Mouse (Mus musculus): ENCODE results near the gene Cdk5rap3. TPM values are rescaled to one million over a fixed set of nuclear protein-coding genes. Genes with fewer than 3 reads are reported as not detected.

Cdk5rap3 gene
- polyA plus RNA-seq, 1 experiment = 41.6 TPM

DNA sequence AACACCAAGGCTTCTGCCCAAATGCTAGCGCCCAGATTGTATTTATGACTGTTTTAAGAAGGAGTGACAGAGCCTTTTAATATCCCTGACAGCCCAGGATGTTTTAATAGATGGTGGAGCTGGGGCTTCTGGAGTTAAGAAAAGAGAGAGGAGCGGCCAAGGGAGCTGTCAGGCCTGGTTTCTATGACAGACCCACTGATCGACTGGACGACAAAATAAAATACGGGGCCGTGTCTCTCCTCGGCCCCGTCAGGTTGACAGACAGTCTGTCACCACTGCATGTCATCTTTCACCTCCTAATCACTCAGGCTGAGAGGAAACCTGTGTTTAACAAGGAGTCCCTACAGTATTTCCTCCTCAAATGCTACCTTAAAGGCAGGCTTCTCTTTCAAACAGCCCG is 15.0 kb downstream of the Cdk5rap3 start:
- peaks cover 69% of the 10 kb centered on the region for H3K27me3 ChIP-seq (replicated peaks)
- no peak for TF ChIP-seq FLI1 (IDR thresholded peaks at IDR 0.05; ENCODE audit: low read length)
- no peak for TF ChIP-seq GATA1 (IDR thresholded peaks at IDR 0.05; ENCODE audit: borderline replicate concordance, low read length)
- peaks cover 4% of the 10 kb centered on the region; the same call in 1 of the 2 replicates for H3K4me1 ChIP-seq
- H3K4me3 ChIP-seq (replicated peaks) = no peak overlapping the region
- peaks cover 8% of the 10 kb centered on the region for H3K36me3 ChIP-seq (replicated peaks; ENCODE audit: low read length)
- H3K9me3 ChIP-seq = no peaks in the 10 kb centered on the region

DNA sequence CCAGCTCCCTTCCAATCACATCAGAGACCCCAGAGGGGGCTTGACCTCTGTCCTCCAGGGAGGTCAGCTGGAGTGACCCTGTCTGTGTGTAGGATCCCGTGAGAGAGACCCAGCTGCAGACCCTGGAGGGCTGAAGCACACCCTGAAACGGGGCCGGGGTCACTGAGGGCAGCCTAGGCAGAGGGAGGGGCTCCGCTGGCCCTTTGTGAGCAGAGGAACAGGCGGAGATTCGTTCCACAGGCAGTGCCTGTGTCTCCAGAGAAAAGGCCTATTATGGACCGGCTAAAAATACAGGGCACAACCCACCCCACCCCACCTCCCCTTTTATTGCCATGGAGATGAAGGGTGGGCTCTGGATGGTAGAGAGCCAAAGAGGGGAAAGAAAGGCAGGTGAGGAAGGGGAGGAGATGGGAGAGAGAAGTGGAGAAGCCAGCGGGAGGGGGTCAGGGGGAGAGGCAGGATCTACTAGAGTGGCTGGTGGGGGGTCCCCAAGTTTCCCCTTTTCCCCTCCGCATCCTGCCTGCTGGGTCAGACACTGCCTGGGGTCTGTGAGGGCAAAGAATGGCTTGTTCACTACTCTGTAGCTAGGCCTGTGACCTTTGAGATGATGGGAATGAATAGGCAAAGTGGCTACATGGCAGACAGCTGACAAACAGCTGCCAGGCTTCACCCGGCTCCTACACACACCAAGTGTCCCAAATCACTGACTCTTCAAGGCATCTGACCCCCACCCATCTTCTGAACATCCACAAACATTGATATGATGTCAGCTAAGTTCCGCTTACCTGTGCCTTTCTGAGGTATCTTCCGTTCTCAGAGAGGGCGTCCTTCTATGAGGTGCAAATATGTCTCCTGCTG is 16.6 kb downstream of the Cdk5rap3 start:
- peaks cover 3% of the 10 kb centered on the region for H3K9me3 ChIP-seq
- no peak overlapping the region for H3K4me3 ChIP-seq (replicated peaks)
- H3K36me3 ChIP-seq (replicated peaks; ENCODE audit: low read length) = no peaks in the 10 kb centered on the region
- peaks cover 66% of the 10 kb centered on the region for H3K27me3 ChIP-seq (replicated peaks)
- no peak for TF ChIP-seq FLI1 (IDR thresholded peaks at IDR 0.05; ENCODE audit: low read length)
- no peak for TF ChIP-seq GATA1 (IDR thresholded peaks at IDR 0.05; ENCODE audit: borderline replicate concordance, low read length)
- H3K4me1 ChIP-seq = peaks cover 7% of the 10 kb centered on the region

DNA sequence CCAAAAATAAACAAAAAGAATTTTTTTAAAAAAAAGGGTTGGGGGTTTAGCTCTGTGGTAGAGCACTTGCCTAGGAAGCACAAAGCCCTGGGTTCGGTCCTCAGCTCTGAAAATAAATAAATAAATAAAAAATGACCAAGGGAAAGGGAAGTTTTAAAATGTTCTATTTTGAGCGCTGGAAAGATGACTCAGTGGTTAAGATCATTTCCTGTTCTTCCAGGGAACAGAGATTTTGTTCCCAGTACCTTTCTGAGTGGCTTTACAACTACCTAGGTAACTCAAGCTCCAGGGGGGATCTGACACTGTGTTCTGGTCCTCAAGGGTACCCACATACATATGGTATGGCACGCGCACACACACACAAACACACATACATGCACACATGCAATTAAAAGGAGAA is 20.4 kb downstream of the Cdk5rap3 start:
- TF ChIP-seq GATA1 (IDR thresholded peaks at IDR 0.05; ENCODE audit: borderline replicate concordance, low read length) (no peak), FLI1 (IDR thresholded peaks at IDR 0.05; ENCODE audit: low read length) (no peak)
- Histone ChIP-seq H3K4me3 (replicated peaks) (no peak overlapping the region), H3K9me3 (peaks cover 6% of the 10 kb centered on the region), H3K36me3 (replicated peaks; ENCODE audit: low read length) (no peaks in the 10 kb centered on the region), H3K27me3 (replicated peaks) (peaks cover 59% of the 10 kb centered on the region), H3K4me1 (peaks cover 3% of the 10 kb centered on the region; the same call in 1 of the 2 replicates)

DNA sequence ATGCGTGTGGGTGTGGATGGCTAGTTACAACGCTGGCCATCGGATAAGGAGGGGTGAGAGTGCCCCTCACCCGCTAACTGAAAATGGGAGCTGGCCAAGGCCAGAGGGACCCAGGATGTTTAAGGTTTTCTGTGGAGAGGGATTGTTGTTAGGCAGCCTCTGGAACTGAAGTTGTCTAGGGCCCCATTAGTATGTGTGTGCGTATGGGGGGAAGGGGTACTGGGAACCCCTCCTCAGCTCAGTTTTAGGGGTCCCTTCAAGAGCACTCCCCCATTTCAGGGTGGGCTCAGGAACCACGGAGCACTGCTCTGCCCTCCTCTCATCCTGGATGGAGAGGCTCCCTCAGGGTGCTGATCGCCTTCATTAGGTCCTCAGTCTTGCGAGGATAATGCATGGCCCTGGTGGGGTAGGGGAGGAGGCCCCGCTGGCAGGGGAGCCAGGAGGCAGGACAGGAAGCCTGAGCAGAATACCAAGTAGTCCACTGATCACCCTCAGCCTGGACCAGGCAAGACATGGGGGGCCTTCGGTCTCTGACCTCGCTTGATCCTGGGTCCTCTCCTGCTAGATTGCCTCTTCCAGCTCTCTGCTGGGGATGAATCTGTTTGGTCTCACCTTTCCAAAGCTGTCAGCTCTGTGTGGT is 23.0 kb downstream of the Cdk5rap3 start:
- Histone ChIP-seq H3K36me3 (replicated peaks; ENCODE audit: low read length) (no peaks in the 10 kb centered on the region), H3K4me3 (replicated peaks) (no peak overlapping the region), H3K9me3 (peaks cover 6% of the 10 kb centered on the region), H3K27me3 (replicated peaks) (peaks cover 45% of the 10 kb centered on the region), H3K4me1 (peaks cover 3% of the 10 kb centered on the region; the same call in 1 of the 2 replicates)
- TF ChIP-seq GATA1 (IDR thresholded peaks at IDR 0.05; ENCODE audit: borderline replicate concordance, low read length) = no peak
- no peak for TF ChIP-seq FLI1 (IDR thresholded peaks at IDR 0.05; ENCODE audit: low read length)

DNA sequence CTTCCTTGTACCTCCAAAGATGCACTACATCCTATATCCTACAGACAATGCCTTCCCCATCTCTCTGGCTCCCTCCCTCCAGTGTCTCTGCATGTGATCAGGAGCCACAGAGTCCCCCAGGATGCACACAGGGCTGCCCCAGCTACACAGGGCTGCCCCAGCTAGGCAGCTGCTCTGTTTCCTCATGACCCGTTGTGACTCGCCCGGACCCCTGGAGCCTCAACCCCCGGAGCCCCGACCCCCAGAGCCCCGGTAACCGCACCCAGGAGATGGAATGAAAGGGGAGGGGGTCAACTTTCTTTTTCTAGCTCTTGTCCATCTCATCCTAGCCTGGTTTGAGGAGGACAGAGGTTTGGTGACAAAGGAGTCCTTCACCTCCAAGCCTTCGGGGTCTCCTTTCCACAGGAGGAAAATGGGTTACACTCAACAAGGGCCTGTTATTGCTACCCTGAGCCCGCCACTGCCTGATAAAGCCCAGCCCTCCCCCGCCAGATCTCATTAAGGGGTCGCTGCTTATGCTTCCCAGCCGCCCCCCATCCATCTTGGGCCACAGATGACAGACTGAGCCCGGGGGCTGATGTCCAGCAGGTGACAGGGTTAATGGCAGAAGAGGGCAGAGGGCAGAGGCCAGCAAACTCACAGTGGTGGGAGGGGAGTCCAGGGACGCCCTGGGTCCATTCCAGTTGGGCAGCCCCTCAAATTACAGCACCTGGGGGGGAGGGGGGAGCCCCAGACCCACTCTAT is 24.3 kb downstream of the Cdk5rap3 start:
- peaks cover 42% of the 10 kb centered on the region for H3K27me3 ChIP-seq (replicated peaks)
- peaks cover 6% of the 10 kb centered on the region for H3K9me3 ChIP-seq
- H3K4me3 ChIP-seq (replicated peaks) = no peak overlapping the region
- no peaks in the 10 kb centered on the region for H3K36me3 ChIP-seq (replicated peaks; ENCODE audit: low read length)
- H3K4me1 ChIP-seq = peaks cover 13% of the 10 kb centered on the region
- TF ChIP-seq GATA1 (IDR thresholded peaks at IDR 0.05; ENCODE audit: borderline replicate concordance, low read length) (no peak), FLI1 (IDR thresholded peaks at IDR 0.05; ENCODE audit: low read length) (no peak)

DNA sequence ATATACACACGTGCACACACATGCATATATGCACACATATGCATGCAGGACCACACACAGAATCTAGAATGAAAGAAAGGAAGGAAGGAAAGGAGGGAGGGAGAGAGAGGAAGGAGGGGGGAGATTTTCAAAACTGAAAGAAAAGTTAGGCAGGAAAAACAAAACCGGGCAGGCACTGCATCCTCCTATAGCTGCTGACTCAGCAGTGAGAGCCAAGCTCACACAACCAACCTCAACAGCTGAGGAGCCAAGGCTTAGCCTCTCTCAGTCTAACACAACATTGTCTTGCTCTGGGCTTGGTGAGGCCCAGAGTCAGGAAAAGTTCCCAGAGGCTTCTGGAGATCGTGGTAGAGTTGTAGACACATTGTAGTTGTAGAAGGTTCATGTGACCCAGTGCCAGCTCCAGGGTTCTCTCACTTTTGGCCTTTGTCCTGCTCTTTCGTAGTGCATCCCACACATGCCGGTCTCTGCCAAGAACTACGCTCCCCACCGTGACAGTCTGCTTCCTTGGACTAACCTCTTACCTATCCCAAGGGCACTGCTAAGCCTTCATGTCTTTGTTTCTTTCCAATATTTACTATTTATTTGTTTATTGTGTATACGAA is 29.3 kb downstream of the Cdk5rap3 start:
- H3K9me3 ChIP-seq = no peaks in the 10 kb centered on the region
- H3K27me3 ChIP-seq (replicated peaks) = peaks cover 42% of the 10 kb centered on the region
- H3K4me3 ChIP-seq (replicated peaks) = peak overlapping the region; percentile 80
- H3K36me3 ChIP-seq (replicated peaks; ENCODE audit: low read length) = no peaks in the 10 kb centered on the region
- TF ChIP-seq GATA1 (IDR thresholded peaks at IDR 0.05; ENCODE audit: borderline replicate concordance, low read length) (no peak), FLI1 (IDR thresholded peaks at IDR 0.05; ENCODE audit: low read length) (no peak)
- H3K4me1 ChIP-seq = peaks cover 38% of the 10 kb centered on the region

DNA sequence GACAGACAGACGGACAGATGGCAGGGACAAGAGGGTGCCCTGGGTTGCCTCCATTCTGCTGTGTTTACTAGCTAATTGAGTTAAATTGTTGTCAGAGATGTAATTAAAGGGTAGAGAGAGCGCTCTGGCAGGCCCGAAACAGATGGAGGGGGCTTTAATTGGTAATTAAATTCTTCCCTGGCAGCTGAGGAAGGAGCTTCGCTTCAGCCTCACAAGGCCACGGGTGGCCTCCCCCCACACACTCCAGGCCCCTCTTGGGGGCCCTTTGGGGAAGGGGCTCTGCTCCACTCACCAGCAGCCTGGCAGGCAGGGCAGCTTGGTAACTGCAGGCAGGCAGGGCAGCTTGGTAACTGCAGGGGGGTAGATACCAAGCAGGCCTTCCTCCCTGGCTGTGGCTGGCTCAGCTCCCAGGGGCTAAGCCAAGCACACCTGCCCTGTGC is 30.4 kb downstream of the Cdk5rap3 start:
- Histone ChIP-seq H3K9me3 (peaks cover 2% of the 10 kb centered on the region; the same call in 1 of the 2 replicates), H3K4me1 (peaks cover 38% of the 10 kb centered on the region), H3K4me3 (replicated peaks) (no peak overlapping the region), H3K27me3 (replicated peaks) (peaks cover 43% of the 10 kb centered on the region), H3K36me3 (replicated peaks; ENCODE audit: low read length) (no peaks in the 10 kb centered on the region)
- no peak for TF ChIP-seq GATA1 (IDR thresholded peaks at IDR 0.05; ENCODE audit: borderline replicate concordance, low read length)
- TF ChIP-seq FLI1 (IDR thresholded peaks at IDR 0.05; ENCODE audit: low read length) = no peak

DNA sequence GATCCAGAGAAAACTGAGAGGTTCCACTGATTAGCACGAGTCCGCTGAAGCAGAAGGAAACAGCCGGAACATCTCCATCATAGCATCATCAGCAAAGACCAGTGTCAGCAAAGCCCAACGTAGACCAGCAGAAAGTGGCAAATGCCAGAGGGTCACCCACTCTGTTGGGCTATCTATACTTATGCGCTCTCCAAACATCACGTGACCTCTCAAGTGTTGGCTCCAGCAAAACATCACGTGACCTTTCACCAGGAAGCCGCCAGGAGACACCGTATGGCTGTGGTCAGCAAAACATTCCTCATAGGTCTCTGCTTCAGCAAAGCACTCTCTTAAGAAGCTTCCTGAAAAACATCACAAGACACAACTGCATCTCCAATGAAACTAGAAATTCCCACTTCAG is 36.0 kb downstream of the Cdk5rap3 start:
- no peak for TF ChIP-seq GATA1 (IDR thresholded peaks at IDR 0.05; ENCODE audit: borderline replicate concordance, low read length)
- no peak for TF ChIP-seq FLI1 (IDR thresholded peaks at IDR 0.05; ENCODE audit: low read length)

DNA sequence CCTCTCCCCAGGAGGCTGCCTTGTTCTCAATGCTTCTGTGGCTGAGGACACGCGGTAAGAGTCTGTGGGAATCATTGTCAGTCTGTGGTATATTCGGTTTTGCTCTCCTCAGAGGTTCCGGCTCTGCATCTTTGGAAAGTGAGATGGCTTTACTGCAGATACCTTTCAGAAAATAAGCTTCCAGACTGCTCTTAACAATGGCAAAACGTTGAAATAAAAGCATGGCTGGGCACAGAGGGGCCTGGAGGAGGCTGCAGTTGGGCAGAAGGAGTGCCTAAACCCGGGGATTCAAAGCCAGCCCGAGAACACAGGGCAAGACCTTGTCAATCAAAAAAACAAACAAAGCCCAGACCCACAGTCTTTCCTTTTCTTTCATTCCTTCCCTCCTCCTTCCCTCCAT is 36.9 kb downstream of the Cdk5rap3 start:
- Histone ChIP-seq H3K4me3 (replicated peaks) (no peak overlapping the region), H3K36me3 (replicated peaks; ENCODE audit: low read length) (no peaks in the 10 kb centered on the region), H3K4me1 (peaks cover 58% of the 10 kb centered on the region), H3K9me3 (peaks cover 2% of the 10 kb centered on the region; the same call in 1 of the 2 replicates), H3K27me3 (replicated peaks) (peaks cover 76% of the 10 kb centered on the region)
- TF ChIP-seq FLI1 (IDR thresholded peaks at IDR 0.05; ENCODE audit: low read length) = no peak
- TF ChIP-seq GATA1 (IDR thresholded peaks at IDR 0.05; ENCODE audit: borderline replicate concordance, low read length) = no peak

More for the DNA sequence above, 36.0 kb downstream of the Cdk5rap3 start:
- peaks cover 2% of the 10 kb centered on the region; the same call in 1 of the 2 replicates for H3K9me3 ChIP-seq
- no peak overlapping the region for H3K4me3 ChIP-seq (replicated peaks)
- H3K36me3 ChIP-seq (replicated peaks; ENCODE audit: low read length) = no peaks in the 10 kb centered on the region
- peaks cover 73% of the 10 kb centered on the region for H3K27me3 ChIP-seq (replicated peaks)
- H3K4me1 ChIP-seq = peaks cover 58% of the 10 kb centered on the region

All from megakaryocyte, embryonic 14.5 days (primary cell).